In the genomic region with DNA sequence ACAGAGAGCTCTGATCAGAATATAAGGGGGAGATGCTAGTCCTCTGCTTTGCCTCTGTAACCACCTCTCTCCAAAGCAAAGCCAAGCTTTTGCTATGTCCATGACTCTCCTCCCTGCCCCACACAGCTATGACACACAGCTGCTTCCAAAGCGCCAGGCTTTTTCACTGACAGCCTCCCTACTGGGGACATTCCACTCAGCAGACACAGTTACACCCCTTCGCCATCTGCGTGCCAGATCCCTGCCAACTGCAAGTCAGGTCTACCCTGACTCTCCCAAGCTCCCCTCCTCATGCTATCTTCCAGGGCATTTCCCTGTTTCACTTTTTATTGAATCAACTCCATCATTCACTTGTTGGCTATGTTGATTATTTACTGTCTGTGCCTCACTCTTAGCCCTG, we compare ENCODE assay signal across 21 mouse cellular contexts.
A peak's percentile ranks its signal among the peaks of the same experiment; 100 is the strongest.
DNase-seq lines count a peak whose midpoint lies in the region; ATAC-seq and TF ChIP-seq lines count a peak whose summit lies in the region.
"Had no signal": no experiment of that assay in that cellular context is flagged by ENCODE, and none has a peak within 500 bp of the region (broad histone marks: within the 10 kb centered on the region; RNA-seq: fewer than 3 reads in every experiment).

No protein-coding gene starts in this region.

- 67% methylated on average over 3 of the region's 3 CpGs for whole genome bisulfite sequencing in forebrain, postnatal 0 days
- WGBS in forebrain, embryonic 16.5 days = 70% methylated on average over 3 of the region's 3 CpGs

- H3K9me3 ChIP-seq in forebrain, postnatal 0 days (ENCODE audit: low read length) = no peaks in the 10 kb centered on the region
- no peaks in the 10 kb centered on the region for H3K9me3 ChIP-seq in forebrain, embryonic 16.5 days (ENCODE audit: control insufficient read depth, low read length)
- H3K9me3 ChIP-seq: embryonic facial prominence, embryonic 12.5 days; hindbrain, embryonic 12.5 days; midbrain, embryonic 15.5 days; neural tube, embryonic 15.5 days had no signal

- no peak for DNase-seq in forebrain, postnatal 0 days
- DNase-seq in left cerebral cortex, postnatal 4 days = peak; percentile 61
- no peak for DNase-seq in left cerebral cortex, adult 9 months (ENCODE audit: low spot score in 2 of 2)
- DNase-seq in layer of hippocampus, adult 18-20 months (ENCODE audit: low spot score in 2 of 2) = peak; percentile 28 to 61
- peak; percentile 28 to 39 for DNase-seq in layer of hippocampus, postnatal 14 days (ENCODE audit: low spot score in 2 of 2)
- no peak for DNase-seq in spleen, postnatal 10 days (ENCODE audit: low spot score in 2 of 2)
- DNase-seq: heart, postnatal 10 days; kidney, adult 11 months; liver; liver, postnatal 0 days; lung, postnatal 10 days; right cerebral cortex, postnatal 4 days had no signal

- H3K4me3 ChIP-seq in forebrain, postnatal 0 days (ENCODE audit: low read depth, low read length) = no peak overlapping the region
- no peak overlapping the region for H3K4me3 ChIP-seq in forebrain, embryonic 16.5 days (replicated peaks; ENCODE audit: low read length)
- H3K4me3 ChIP-seq: embryonic facial prominence, embryonic 12.5 days; hindbrain, embryonic 12.5 days; midbrain, embryonic 15.5 days; neural tube, embryonic 15.5 days had no signal

- H3K27me3 ChIP-seq in forebrain, postnatal 0 days (ENCODE audit: insufficient read depth, low read length) = no peaks in the 10 kb centered on the region
- no peaks in the 10 kb centered on the region for H3K27me3 ChIP-seq in forebrain, embryonic 16.5 days (replicated peaks; ENCODE audit: control insufficient read depth, insufficient read depth, low read length)
- H3K27me3 ChIP-seq: hindbrain, embryonic 12.5 days; midbrain, embryonic 15.5 days; neural tube, embryonic 15.5 days had no signal

- TF ChIP-seq CTCF in forebrain, postnatal 0 days (IDR thresholded peaks at IDR 0.05; ENCODE audit: low read depth) = no peak

- H3K36me3 ChIP-seq in forebrain, postnatal 0 days (ENCODE audit: insufficient read depth) = no peaks in the 10 kb centered on the region
- no peaks in the 10 kb centered on the region for H3K36me3 ChIP-seq in forebrain, embryonic 16.5 days (ENCODE audit: control insufficient read depth, insufficient read depth)
- H3K36me3 ChIP-seq: embryonic facial prominence, embryonic 12.5 days; hindbrain, embryonic 12.5 days; midbrain, embryonic 15.5 days; neural tube, embryonic 15.5 days had no signal

- no peak overlapping the region for H3K27ac ChIP-seq in forebrain, postnatal 0 days (ENCODE audit: low read depth, low read length)
- H3K27ac ChIP-seq in forebrain, embryonic 16.5 days (ENCODE audit: low read length) = no peak overlapping the region
- H3K27ac ChIP-seq: embryonic facial prominence, embryonic 12.5 days; hindbrain, embryonic 12.5 days; kidney, postnatal 0 days; midbrain, embryonic 15.5 days; neural tube, embryonic 15.5 days; stomach, postnatal 0 days had no signal

- H3K4me1 ChIP-seq in forebrain, postnatal 0 days (ENCODE audit: insufficient read depth) = peaks cover 1% of the 10 kb centered on the region; the same call in 1 of the 2 replicates
- no peaks in the 10 kb centered on the region for H3K4me1 ChIP-seq in forebrain, embryonic 16.5 days (replicated peaks; ENCODE audit: control insufficient read depth, insufficient read depth, low read length)
- H3K4me1 ChIP-seq: embryonic facial prominence, embryonic 12.5 days; midbrain, embryonic 15.5 days; neural tube, embryonic 15.5 days had no signal

- intact Hi-C loops in left cerebral cortex, postnatal 4 days (cut with DNase I) = no loop called here

- no peak overlapping the region for H3K4me2 ChIP-seq in forebrain, postnatal 0 days (ENCODE audit: low read depth)
- no peak overlapping the region for H3K4me2 ChIP-seq in forebrain, embryonic 16.5 days (ENCODE audit: low read length)
- H3K4me2 ChIP-seq: embryonic facial prominence, embryonic 12.5 days; heart, embryonic 11.5 days; hindbrain, embryonic 12.5 days; midbrain, embryonic 15.5 days; neural tube, embryonic 15.5 days had no signal

- no peak overlapping the region for H3K9ac ChIP-seq in forebrain, postnatal 0 days
- H3K9ac ChIP-seq in forebrain, embryonic 16.5 days (replicated peaks; ENCODE audit: low read depth, low read length) = no peak overlapping the region
- H3K9ac ChIP-seq: embryonic facial prominence, embryonic 12.5 days; hindbrain, embryonic 12.5 days; liver, postnatal 0 days; midbrain, embryonic 15.5 days; neural tube, embryonic 15.5 days had no signal

- ATAC-seq in forebrain, postnatal 0 days = peak; percentile 67
- no peak for ATAC-seq in forebrain, embryonic 16.5 days
- ATAC-seq: forebrain, embryonic 14.5 days; liver, postnatal 0 days; midbrain, embryonic 15.5 days had no signal

Comparison
In these comparisons a context has a peak if more than half of its experiments do, and no peak if none do; other contexts are left out.
1. DNase-seq: peak in left cerebral cortex, postnatal 4 days (single experiment), layer of hippocampus, adult 18-20 months (2 of 2) and layer of hippocampus, postnatal 14 days (2 of 2); none in forebrain, postnatal 0 days (single experiment), left cerebral cortex, adult 9 months (0 of 2) and spleen, postnatal 10 days (0 of 2).